28 mouse cellular contexts compared by ENCODE assay signal in genomic region chr19:47696411-47696810, GRCm38 (mm10). TPM values are rescaled to one million over a fixed set of nuclear protein-coding genes. Genes with fewer than 3 reads are reported as not detected.
A peak's percentile ranks its signal among the peaks of the same experiment; 100 is the strongest.
DNase-seq lines count a peak whose midpoint lies in the region; ATAC-seq and TF ChIP-seq lines count a peak whose summit lies in the region.
"Had no signal": no experiment of that assay in that cellular context is flagged by ENCODE, and none has a peak within 500 bp of the region (broad histone marks: within the 10 kb centered on the region; RNA-seq: fewer than 3 reads in every experiment).

No protein-coding gene starts in this region.

- no peak for TF ChIP-seq EP300 in ES-Bruce4 (IDR thresholded peaks at IDR 0.05; ENCODE audit: insufficient read depth, low read depth, low read length)

- no peaks in the 10 kb centered on the region for H3K36me3 ChIP-seq in testis, adult 2 months (ENCODE audit: control insufficient read depth, insufficient read depth, low read length)
- no peaks in the 10 kb centered on the region for H3K36me3 ChIP-seq in ES-Bruce4 (ENCODE audit: control insufficient read depth, insufficient read depth, low read length, poor library complexity, severe bottlenecking)
- H3K36me3 ChIP-seq: forebrain, embryonic 10.5 days; forebrain, embryonic 15.5 days; G1E; heart, embryonic 12.5 days; heart, embryonic 15.5 days; hindbrain, embryonic 10.5 days; hindbrain, embryonic 13.5 days; intestine, embryonic 15.5 days had no signal

- H3K4me1 ChIP-seq in testis, adult 2 months (ENCODE audit: control insufficient read depth, insufficient read depth, low read length) = peaks cover 3% of the 10 kb centered on the region
- no peaks in the 10 kb centered on the region for H3K4me1 ChIP-seq in ES-Bruce4 (ENCODE audit: control insufficient read depth, insufficient read depth, low read length)
- H3K4me1 ChIP-seq: heart, embryonic 12.5 days; heart, embryonic 15.5 days; hindbrain, embryonic 13.5 days; intestine, embryonic 15.5 days had no signal

- no peaks in the 10 kb centered on the region for H3K27me3 ChIP-seq in testis, adult 2 months (ENCODE audit: control insufficient read depth, insufficient read depth, low read length)
- H3K27me3 ChIP-seq in ES-Bruce4 (ENCODE audit: control insufficient read depth, insufficient read depth, low read length, poor library complexity, severe bottlenecking) = no peaks in the 10 kb centered on the region
- H3K27me3 ChIP-seq: forebrain, embryonic 15.5 days; heart, embryonic 12.5 days; hindbrain, embryonic 13.5 days; intestine, embryonic 15.5 days had no signal

- ATAC-seq in megakaryocyte progenitor cell, adult 5-6 weeks (replicated peaks; ENCODE audit: poor library complexity) = no peak
- ATAC-seq in megakaryocyte-erythroid progenitor cell, adult 5-6 weeks (replicated peaks; ENCODE audit: low FRiP score, low TSS enrichment, poor library complexity, severe bottlenecking) = no peak
- ATAC-seq: forebrain, embryonic 15.5 days; hindbrain, embryonic 16.5 days; intestine, embryonic 15.5 days; Patski had no signal

- no peak for TF ChIP-seq CTCF in testis, adult 2 months (IDR thresholded peaks at IDR 0.05; ENCODE audit: control insufficient read depth, insufficient read depth, insufficient replicate concordance, low read depth, low read length)
- no peak for TF ChIP-seq CTCF in ES-Bruce4 (IDR thresholded peaks at IDR 0.05; ENCODE audit: low read depth, low read length)

- H3K9me3 ChIP-seq in ES-Bruce4 (replicated peaks; ENCODE audit: control insufficient read depth, insufficient read depth, low read length, poor library complexity, severe bottlenecking) = no peaks in the 10 kb centered on the region
- H3K9me3 ChIP-seq: forebrain, embryonic 10.5 days; forebrain, embryonic 15.5 days; G1E; heart, embryonic 12.5 days; heart, embryonic 15.5 days; hindbrain, embryonic 10.5 days; hindbrain, embryonic 13.5 days; intestine, embryonic 15.5 days had no signal

- TF ChIP-seq POLR2A in testis, adult 2 months (IDR thresholded peaks at IDR 0.05; ENCODE audit: control insufficient read depth, low read depth, low read length) = no peak
- TF ChIP-seq POLR2A in ES-Bruce4 (IDR thresholded peaks at IDR 0.05; ENCODE audit: insufficient read depth, low read length) = no peak

- H3K4me3 ChIP-seq in testis, adult 2 months (ENCODE audit: control insufficient read depth, low read depth, low read length) = peak overlapping the region; percentile 43
- peak overlapping the region; percentile 29 for H3K4me3 ChIP-seq in ES-Bruce4 (ENCODE audit: low read depth, low read length)
- H3K4me3 ChIP-seq: forebrain, embryonic 10.5 days; forebrain, embryonic 15.5 days; heart, embryonic 12.5 days; heart, embryonic 15.5 days; hindbrain, embryonic 10.5 days; hindbrain, embryonic 13.5 days; intestine, embryonic 15.5 days had no signal

- no peak overlapping the region for H3K27ac ChIP-seq in testis, adult 2 months (ENCODE audit: control insufficient read depth, insufficient read depth, low read depth, low read length)
- no peak overlapping the region for H3K27ac ChIP-seq in ES-Bruce4 (ENCODE audit: insufficient read depth, low read length)
- H3K27ac ChIP-seq: forebrain, embryonic 10.5 days; forebrain, embryonic 15.5 days; heart, embryonic 15.5 days; hindbrain, embryonic 10.5 days; hindbrain, embryonic 13.5 days; intestine, embryonic 15.5 days had no signal

- H3K9ac ChIP-seq in ES-Bruce4 (ENCODE audit: low read depth, poor library complexity, severe bottlenecking) = no peak overlapping the region
- H3K9ac ChIP-seq: forebrain, embryonic 15.5 days; heart, embryonic 12.5 days; heart, embryonic 15.5 days; hindbrain, embryonic 13.5 days; intestine, embryonic 15.5 days had no signal

- no peak for DNase-seq in testis, postnatal 10 days (ENCODE audit: low spot score)
- DNase-seq in R1 (ENCODE audit: low read depth, low spot score) = peak; percentile 92
- peak; percentile 43 for DNase-seq in testis, postnatal 14 days (ENCODE audit: low spot score)
- no peak for DNase-seq in thymus, postnatal 4 days
- DNase-seq: adrenal gland, postnatal 14 days; cerebellum, adult 11 months; cerebellum, adult 2 months; cerebellum, postnatal 10 days; cerebellum, postnatal 36 days; gastrocnemius, postnatal 25 days; heart, adult 18-20 months; heart, postnatal 10 days; heart, postnatal 36 days had no signal

RNA-seq across cellular contexts. Expression of gene Col17a1, which starts 4.5 kb away (rescaled TPM):
- polyA plus RNA-seq in testis, adult 2 months (2012; rRNA removed) = 2.1 and 2.9 TPM in 2 replicates
- polyA plus RNA-seq in ES-Bruce4 (2011; ENCODE audit: insufficient read depth, insufficient read length, low read depth, missing spikeins) = 0.32 TPM in 1 of 2 replicates, not detected in the other
- not detected in 2 replicates for total RNA-seq in megakaryocyte progenitor cell, adult 5-6 weeks (2015)
- total RNA-seq in megakaryocyte progenitor cell, adult 5-6 weeks (2017) = 0.14 TPM in 1 of 2 replicates, not detected in the other
- total RNA-seq in megakaryocyte-erythroid progenitor cell, adult 5-6 weeks (2014; fragmentation: Nextera tagmentation) = 4.0 TPM in 1 of 2 replicates, not detected in the other
- 0.19 TPM in 1 of 2 replicates, not detected in the other for total RNA-seq in megakaryocyte-erythroid progenitor cell, adult 5-6 weeks (2017)
- total RNA-seq: adrenal gland, adult 18-20 months; heart, postnatal 36 days had no signal
- polyA plus RNA-seq: G1E had no signal

RNA-seq across cellular contexts. Expression of gene Sfr1, which starts 35.1 kb away (rescaled TPM):
- 34.1 and 37.8 TPM in 2 replicates for polyA plus RNA-seq in testis, adult 2 months (2012; rRNA removed)
- 216 and 232 TPM in 2 replicates for polyA plus RNA-seq in ES-Bruce4 (2011; ENCODE audit: insufficient read depth, insufficient read length, low read depth, missing spikeins)
- 122 and 128 TPM in 2 replicates for total RNA-seq in megakaryocyte progenitor cell, adult 5-6 weeks (2015)
- 131 and 138 TPM in 2 replicates for total RNA-seq in megakaryocyte progenitor cell, adult 5-6 weeks (2017)
- total RNA-seq in megakaryocyte-erythroid progenitor cell, adult 5-6 weeks (2014; fragmentation: Nextera tagmentation) = 83.7 and 88.8 TPM in 2 replicates
- 154 and 178 TPM in 2 replicates for total RNA-seq in megakaryocyte-erythroid progenitor cell, adult 5-6 weeks (2017)

Comparison
In these comparisons a context has a peak if more than half of its experiments do, and no peak if none do; other contexts are left out.
1. DNase-seq: peak in R1 (single experiment) and testis, postnatal 14 days (single experiment); none in testis, postnatal 10 days (single experiment) and thymus, postnatal 4 days (single experiment).